Mouse (Mus musculus) NIH3T3 (cell line): ENCODE measurements at regions not wholly inside any gene's neighbourhood (a gene's known extent, or its start where the extent isn't known, plus 50 kb on each side); places are given as distances from the start of the nearest gene placed in this dataset.
A peak's percentile ranks its signal among the peaks of the same experiment; 100 is the strongest.

ENCODE experiments used
- DNase-seq: peaks from one replicate; pipeline ENCODE4 v3.0.0-alpha.2; 2012; ENCODE audit warnings: low read depth

DNA sequence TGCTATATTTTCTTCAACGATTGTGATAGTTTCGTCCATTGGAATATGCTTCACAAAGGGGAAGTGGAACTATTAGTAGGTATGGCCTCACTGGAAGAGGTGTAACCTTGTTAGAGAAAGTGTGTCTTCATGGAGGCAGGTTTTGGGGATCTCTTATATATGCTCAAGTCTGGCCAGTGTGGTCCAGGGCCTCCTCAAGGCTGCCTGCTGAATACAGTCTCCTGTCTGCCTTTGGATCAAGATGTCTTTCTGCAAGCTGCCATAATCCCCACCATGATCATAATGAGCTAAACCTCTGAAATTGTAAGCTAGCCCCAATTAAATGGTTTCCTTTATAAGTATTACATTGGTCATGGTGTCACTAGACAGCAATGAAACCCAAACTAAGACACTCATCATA lies 384.3 kb downstream of the Btbd3 start:
- no peak for DNase-seq

DNA sequence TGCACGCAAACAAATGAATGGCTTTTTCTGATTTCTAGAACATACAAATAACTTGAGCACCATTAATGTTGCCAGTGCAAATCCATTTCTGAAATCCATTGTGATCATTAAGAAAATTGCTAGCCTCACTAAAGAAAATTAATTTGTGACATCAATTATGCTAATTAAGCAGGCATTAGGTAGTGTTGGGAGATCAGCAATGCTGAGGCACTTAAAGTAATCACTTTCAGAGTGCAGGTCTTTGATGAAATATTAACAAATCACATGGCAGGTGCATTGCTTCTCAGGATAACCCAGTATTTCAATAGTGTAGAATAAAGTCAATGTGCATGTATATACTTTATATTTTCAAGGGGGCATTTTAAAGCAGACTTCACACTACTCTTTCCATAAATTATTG lies 385.0 kb downstream of the Btbd3 start:
- no peak for DNase-seq

DNA sequence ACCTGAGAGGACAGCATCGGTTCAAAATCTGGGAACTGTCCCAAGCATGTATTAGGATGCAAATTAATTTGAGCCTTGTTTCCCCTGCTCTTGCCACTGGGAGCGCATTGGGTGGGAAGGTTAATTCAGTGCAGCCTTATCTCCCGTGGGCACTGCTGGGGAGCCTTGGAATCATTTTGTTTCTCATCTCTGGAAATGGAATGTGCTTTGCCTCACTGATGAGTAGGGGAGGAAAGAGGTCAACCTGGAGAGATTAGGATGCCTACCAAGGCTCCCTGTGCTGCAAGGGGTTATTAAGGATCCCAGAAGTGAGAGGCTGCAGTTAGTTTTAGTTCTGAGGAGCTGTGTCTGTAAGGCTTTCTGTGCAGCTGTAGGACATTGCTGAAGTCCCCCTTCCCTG lies 392.3 kb downstream of the Btbd3 start:
- DNase-seq: no peak

DNA sequence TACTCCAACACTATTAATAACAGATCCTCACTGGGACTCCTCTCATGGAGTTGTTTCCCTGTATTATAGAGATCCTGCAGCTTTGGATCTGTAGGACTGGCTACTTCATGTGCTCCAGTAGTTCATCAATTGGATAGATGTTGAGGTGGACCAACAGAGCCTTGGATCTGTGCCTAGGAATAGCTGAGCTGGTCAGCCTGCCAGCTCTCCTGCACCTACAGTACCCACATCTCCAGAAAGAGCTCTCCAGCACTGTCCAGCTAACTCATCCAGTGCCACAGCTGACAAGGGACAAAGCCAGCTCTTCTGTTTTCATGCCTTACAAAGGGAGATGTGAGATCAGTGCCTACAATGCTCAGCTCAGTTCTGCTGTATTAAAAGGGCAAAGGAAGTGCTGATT lies 403.0 kb downstream of the Btbd3 start:
- DNase-seq: no peak

DNA sequence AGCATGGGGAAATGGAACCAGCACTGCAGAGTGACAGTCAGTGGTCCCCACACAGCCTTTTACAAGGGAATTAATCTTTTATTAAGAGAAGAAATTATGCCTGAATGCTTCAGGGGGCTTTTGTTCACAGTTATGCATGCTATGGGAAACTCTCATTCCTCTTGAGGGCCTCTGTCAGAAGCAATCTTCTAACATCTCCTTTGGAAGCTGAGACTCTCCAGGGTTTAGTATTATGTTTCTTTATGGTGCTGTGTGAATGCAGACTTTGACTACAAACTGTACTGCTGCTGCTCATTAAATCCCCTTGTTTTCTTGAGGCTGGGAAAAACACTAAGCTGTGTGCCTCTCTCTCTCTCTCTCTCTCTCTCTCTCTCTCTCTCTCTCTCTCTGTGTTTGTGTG lies 413.9 kb downstream of the Btbd3 start:
- no peak for DNase-seq

DNA sequence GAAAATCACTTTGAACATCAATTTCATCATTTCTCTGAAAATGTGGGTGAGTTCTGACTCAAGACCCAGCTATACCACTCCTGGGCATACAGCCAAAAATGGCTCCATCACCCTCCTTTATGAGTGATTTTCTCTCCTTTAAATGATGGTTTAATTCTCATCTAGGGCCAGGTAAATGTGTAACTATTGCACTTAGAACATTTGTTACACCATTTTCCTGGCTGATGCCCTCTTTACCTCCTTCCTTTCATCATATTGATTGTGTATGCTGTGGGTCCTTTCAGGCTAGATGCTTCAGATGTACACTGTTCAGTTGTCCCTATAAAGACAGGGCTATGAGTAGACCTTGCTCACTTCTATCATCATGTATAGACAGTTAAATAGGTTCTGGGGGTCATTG lies 418.4 kb downstream of the Btbd3 start:
- peak; percentile 2 for DNase-seq

DNA sequence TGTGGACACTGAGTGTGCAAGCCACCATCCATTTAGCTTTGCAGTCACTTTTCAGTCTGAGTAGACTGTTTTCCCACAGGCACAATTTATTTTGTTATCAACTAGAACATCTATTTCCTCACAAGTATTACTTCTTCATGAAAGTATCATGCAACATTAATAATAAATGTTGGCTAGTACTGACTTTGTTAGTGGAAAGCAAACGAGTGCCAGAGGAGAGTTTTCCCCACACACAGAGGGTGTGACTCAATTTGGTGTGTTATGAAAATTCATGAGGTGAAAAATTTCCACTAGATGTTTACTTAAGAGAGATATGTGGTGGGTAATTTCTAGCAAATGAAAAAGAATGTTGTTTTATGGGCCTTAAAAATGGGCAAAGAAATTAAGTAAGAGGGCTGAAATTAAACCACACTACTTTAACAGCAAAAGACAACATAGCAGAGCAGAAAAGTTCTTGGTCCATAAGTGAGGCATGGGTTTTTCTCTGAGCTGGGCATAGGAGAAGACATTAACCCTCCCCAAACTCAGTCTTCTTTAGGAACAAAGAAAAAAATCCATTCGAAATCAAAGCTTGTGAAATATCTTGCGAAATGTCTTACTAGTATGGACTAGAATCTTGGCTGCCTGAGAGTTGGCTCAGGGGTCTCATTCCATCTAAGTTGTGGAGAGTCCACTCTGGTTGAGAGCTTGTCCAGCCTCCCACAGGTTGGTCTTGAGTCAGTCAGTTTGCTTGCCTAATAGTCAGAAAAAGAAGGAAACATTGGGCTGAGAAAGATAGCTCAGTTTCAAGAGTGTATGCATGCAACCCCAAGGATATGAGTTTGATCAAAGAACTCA lies 419.1 kb downstream of the Btbd3 start:
- no peak for DNase-seq

DNA sequence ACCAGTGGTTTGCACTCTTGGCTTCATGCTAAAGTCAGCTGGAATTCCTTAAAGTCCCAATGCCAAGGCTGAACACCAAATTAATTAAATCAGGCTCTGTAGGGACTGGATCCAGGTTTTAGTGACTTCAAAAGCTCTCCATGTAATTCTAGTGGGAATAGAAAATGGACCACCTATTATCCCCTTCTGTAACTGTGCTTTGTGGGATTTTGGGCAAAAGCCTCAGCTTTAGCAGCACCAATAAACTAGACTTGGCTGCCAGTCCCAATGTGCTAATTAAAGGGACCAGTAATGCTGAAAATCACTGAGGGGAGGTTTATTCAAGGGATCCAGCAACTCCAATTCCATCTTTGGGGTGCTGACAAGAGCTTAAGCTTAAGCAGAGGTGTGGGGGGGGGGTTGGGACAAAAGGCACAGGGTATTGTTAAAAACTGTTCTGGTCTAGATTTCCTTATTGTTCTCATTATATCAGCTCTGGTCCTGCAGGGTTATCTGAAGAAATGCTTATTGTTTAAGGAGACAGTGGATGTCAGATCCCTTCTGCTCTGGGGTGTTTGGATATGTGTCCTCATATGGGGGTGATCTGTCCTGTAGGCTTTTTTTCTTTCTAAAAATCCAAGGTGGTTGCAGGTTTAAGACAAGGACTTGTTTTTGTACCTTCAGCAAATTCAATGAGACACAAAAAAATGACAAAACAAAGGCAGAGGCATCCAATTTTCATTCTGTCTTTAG lies 431.9 kb downstream of the Btbd3 start:
- no peak for DNase-seq

DNA sequence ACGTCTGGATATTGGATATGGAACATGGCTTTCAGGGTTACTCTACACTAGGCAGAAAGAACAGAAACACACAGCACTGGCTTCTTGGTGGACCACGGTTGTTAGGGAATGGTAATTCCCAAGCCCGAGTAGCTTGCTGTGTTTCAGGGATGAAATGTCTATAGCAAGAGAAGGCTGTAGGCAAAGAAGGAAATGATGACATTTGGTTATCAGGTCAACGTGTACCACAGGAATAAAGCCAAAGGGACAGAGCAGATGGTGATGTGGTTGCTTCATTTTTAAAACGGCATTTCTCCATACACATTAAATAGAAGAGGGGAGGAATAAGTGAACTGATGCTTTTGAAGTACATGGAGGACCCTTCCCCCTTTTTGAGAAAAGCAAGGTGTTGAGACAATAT lies 433.1 kb downstream of the Btbd3 start:
- DNase-seq: no peak

DNA sequence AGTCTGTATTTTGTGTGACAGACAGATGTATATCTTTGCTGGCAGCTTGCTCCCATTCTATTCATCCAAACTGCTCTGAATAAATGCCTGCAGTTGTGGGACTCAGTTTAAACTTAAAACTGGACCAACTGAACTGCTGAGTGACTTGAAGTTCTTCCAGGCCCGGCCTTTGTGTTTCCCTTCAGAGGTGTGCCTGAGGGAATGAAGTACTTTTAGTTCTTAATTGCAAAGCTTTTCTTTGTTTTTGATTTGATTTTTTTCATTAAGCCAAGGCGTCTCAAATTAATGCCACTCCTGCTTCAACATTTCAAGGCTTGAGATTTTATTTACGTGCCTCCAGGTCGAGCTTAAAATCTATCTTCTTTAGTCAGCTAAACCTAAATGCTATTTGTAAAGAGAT lies 446.4 kb downstream of the Btbd3 start:
- no peak for DNase-seq

DNA sequence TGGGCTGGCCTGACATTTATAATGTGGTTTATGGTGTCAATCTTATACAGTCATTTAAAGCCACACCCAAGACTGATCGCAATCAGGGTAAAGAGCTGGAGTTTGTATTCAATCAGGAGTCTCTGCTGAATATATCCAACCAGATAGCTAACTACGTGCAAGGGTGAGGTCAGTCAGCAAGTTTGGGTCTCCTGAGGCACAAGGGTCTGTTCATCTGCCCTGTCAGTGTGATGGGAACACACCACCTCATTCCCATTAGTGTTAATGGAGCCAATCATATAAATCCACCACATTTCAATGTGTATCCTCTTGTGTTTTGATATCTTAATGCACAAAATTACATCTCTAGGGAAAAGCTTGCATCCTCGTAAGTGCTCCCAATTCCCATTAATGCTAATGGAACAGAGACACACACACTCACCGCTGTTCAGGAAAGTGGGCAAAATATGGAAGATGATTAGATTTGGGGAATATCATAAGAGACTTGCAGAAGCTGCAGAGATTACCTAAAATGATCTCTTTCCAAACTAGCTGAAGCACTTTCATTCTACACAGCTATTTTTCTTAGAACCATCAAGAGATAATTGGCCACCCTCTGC lies 447.7 kb downstream of the Btbd3 start:
- DNase-seq: no peak

DNA sequence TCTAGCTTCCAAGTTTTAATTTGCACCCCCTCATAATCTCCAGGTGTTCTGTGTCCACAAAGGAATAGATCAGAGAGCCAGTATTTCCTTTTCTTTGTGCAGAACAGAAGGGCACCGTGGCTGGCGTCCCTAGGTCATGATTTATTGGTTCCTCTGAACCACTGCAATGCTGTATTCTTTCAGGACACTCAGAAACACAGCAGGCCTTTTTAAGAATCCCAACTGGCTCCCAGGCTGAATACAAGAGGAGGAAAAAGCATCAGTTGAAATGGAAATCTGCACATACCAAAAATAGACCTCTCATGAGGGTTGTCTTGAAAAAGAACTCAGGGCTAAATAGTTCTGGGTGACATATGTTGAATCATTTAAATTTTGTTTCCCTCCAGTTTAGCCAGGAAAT lies 452.4 kb downstream of the Btbd3 start:
- DNase-seq: no peak

DNA sequence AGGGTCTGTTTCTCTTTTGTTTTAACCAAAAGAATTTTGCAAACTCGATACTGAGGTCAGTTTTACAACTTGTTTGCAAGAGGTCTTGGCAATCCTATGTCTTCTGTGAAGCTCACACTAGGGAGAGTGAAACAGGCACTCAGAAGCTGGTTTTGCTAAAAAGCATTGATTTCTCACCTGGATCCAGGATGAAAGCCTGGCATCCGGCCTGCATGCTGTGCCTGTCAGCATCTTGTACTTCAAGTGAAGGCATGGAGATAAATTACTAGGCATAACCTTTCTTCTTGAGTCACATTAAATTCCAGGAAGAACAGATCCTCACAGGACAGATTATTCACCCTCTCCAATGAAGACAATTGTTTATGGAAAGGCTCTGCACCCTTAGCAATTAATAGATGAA lies 477.5 kb downstream of the Btbd3 start:
- no peak for DNase-seq

DNA sequence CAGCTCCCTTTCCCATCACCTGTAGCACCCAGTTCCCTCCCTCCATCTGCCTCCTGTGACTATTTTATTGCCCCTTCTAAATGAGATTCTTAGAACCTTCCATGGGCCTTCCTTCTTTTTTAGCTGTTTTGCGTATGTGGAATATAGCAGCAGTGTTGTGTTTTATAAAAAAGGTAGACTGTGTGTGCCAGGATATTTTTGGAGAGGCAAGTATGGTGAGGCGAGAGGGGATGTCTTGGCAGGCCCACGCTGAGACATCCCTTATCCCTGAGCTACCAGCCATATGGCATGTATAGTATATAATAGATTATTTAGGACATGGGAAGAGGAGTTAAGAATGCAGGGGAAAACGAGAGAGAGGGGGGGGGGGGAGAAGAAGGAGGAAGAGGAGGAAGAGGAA lies 488.4 kb downstream of the Btbd3 start:
- no peak for DNase-seq

DNA sequence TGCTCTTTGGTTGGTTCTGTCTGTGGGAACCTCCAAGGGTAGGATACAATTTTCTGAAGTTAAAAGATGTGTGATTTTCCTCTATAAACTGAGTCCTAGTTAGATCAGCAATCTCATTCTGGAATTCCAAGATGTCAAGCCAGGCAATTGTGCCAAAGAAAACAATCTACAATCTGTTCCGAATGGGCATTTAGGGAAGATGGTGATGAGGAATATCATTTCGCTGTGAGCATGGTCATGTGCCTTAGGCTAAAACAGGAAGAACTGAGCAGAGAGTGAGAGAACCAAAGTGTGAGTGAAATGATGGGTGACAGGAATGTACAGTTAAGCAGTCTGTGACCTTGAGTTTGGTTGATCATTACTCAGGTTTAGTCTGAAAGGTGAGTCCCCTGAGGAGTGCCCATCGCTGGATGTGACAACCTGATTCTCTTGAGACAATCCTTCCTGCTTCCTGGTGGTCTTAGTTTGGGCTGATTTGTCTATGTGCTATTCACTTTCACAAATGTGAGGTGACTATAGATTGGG lies 504.1 kb downstream of the Btbd3 start:
- DNase-seq: no peak

DNA sequence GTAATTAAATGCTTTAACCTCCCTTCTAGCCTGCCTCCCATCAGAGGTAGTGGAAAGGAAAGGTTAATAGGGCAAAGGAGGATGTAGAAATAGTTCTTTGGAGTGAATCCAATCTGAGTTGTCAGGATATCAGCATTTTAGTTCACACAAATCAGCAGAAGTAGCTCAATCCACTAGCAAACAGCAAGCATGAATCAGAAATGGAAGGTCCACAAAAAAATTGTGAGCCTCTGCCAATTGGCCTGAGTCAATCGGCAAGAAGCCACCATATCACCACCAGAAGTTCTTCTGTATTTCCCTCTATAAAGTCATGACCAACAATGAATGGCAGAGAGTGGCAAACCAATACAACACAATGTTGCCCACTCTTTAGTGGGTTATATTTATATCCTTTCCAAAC lies 505.0 kb downstream of the Btbd3 start:
- no peak for DNase-seq

DNA sequence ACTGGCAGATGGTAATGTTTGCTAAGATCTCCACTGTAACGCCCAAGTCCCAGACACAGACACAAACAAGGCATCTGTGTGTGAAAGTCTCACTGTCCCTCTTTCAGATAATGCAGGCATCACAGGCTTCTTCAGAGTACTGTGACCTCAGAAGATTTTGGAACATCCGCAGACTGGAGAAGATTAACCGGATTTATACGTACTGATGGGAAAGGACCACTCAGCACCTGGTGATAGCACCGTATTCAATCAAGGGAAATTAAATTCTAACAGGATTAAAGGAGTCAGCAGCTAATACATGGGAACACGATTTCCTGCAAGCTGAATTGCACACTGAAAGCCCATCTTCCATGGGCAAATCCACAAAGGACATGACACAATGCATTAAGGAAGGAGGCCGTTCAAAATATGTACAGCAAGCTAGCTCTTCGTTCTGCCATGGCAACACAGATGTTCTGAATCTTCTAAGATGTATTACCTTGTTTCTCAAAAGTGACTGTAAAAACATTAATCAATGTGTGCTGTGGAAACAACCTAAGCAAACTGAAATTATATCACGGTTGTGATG lies 510.0 kb downstream of the Btbd3 start:
- no peak for DNase-seq

DNA sequence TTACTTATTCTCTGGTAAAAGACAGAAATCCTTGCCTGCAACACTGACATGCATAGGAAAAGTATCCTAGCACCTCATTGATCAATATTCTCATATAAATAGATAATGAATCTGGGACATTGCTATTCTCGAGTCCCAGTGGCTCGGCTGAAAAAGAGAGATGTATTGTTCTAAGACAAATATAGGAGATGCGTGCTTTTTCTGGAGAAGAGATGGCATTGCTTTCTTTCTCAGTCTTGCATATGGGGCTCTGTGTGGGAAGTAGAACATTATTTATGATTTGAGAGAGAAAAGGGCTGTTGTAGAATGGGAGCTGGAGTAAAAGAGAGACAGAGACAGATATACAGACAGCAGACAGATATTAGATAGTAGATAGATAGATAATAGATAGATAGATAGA lies 527.4 kb downstream of the Btbd3 start:
- no peak for DNase-seq

DNA sequence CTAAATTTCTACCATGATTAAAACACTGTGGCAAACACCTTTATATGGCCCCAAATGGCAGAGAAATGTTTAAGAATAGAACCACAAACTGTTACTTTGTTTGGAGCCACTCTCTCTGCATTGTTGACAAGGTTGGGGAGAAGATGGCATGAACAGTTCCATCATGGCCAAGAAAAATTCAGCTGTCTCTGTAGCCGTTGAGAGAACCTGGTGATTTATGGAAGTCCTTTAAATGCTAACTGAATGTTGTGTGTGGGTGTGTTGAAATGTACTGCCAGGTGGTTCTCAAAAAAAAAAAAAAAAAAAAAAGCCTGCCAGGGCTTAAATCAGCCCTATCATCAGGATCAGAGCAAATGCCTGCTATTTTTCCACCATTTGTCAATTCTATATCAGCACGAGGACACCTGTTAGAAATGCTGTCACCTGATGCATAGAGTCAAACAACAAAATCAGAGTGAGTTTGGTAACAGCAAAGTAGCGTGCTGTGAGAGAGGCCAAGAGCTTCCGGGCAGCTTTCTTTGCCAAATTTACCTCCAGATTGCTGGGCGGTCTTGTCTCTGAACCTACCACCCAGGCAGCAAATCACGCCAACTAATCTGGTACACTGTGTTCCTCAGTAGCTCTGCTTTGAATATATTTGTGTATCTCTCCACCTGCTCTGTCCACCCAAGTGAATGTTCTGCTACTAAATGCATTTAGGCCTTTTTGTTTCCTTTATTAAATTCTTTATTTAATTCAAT lies 536.5 kb downstream of the Btbd3 start:
- no peak for DNase-seq

DNA sequence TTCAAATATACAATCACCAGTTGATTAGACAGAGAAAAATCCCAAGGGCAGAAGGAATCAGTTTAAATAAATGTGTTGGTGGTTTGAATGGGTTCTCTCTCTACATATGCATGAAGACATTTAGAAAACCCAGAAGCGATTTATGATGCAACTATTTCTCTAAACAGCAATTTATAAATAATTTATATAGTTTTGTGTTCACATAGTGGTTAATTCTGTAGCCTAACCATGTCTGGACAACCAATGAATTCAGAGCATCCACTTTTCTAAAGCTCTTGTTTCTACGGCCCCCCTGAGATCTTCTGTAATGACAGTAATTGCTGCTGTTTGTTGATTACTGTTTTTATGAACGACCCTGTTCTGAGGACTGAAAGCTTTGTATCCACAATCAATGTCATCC lies 549.8 kb downstream of the Btbd3 start:
- DNase-seq: no peak

DNA sequence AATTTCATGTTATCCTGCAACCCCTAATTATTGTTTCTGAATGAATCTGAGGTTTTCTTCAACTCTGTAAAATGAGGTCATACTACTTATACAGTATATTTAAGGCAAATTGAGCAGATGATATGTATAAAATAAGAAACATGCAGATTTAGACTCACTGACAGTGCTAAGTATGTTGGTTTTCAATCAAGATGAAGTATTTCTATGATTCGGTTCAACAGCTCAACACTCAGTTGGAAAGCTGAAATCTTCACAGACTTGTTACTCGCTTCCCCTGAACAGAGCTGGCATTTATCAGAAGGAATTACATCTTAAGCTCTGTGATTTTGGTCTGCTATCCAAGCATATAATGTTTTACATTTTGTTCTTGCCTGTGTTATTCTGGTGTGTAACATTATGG lies 553.4 kb downstream of the Btbd3 start:
- DNase-seq: no peak

DNA sequence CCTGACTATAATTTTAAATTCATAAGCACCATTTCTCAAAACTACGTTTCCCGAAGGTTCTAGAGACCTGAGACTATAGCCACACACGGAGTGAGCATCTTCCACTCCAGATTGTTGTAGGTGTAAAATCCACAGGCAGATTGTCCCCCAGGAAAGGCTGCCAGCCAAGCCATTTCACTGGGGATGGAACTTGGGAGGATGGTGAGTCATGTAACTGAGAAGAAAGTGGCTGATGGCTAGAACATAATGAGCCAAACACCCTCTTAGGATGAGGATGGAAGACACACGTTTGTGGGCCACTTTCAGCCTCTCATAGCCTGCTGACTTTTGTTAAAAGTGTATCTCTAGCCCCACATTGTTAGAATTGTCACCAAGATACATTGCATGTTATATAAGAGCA lies 564.1 kb downstream of the Btbd3 start:
- DNase-seq: no peak
